ENCODE assay signal across 9 mouse cellular contexts in the genomic region with DNA sequence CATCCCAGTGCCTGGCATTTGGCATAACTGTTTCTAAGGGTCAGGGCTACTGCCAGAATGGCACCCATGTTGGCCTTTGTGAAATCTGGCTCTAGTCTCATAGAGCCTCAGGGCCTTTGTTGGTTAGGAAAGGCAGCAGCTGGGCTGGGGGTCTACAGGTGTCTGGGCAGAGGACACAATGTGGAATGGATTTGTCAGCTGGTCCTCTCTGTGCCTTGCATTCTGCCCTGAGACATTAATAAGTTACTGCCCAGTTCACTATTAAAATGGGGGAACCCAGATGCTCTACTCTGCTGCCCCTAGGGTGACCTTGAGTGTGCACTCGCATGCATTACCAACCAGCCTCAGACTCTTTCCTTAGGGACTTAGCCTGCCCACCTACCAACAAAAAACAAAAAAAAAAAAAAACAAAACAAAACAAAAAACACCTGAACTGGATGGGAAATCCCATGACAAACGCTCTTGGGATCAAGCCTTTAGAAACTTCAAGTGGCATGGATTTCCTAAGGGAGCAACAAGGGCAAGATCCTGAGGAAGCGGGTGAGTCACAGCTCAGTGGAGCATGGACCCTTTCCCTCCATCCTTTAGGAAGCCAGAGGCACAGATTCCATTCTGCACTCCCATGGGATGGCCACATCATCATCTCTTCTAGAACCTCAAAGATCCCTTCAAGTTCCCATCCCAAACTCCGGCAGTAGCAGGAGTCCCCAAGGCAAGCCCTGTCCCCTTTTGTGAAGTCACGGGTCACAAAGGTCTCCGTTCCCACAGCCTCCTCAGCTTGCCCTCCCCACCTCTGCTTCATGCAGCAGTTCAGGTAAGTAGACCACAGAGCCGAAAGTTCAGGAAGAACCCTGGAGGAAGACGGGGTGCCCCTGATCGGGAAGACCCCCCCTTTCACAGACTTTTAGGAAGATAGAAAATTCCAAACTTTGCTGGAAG. TPM values are rescaled to one million over a fixed set of nuclear protein-coding genes. Genes with fewer than 3 reads are reported as not detected.
DNase-seq lines count a peak whose midpoint lies in the region; ATAC-seq lines count a peak whose summit lies in the region.
"Had no signal": no experiment of that assay in that cellular context is flagged by ENCODE, and none has a peak within 500 bp of the region (broad histone marks: within the 10 kb centered on the region; RNA-seq: fewer than 3 reads in every experiment).

No protein-coding gene starts in this region.

- H3K36me3 ChIP-seq in embryonic facial prominence, embryonic 15.5 days: peaks cover 47% of the 10 kb centered on the region
- H3K36me3 ChIP-seq in intestine, embryonic 15.5 days: peaks cover 38% of the 10 kb centered on the region
- H3K36me3 ChIP-seq in midbrain, embryonic 12.5 days: peaks cover 39% of the 10 kb centered on the region

- no peaks in the 10 kb centered on the region for H3K27me3 ChIP-seq in embryonic facial prominence, embryonic 15.5 days
- no peaks in the 10 kb centered on the region for H3K27me3 ChIP-seq in intestine, embryonic 15.5 days (replicated peaks)
- 0 out of 2 replicates have a peak, but pooled peaks cover 2% of the 10 kb centered on the region for H3K27me3 ChIP-seq in midbrain, embryonic 12.5 days

- H3K9me3 ChIP-seq in embryonic facial prominence, embryonic 15.5 days (replicated peaks): no peaks in the 10 kb centered on the region
- H3K9me3 ChIP-seq in intestine, embryonic 15.5 days: no peaks in the 10 kb centered on the region
- H3K9me3 ChIP-seq in midbrain, embryonic 12.5 days: no peaks in the 10 kb centered on the region

- DNase-seq in frontal cortex, postnatal 10 days (ENCODE audit: low spot score in 2 of 2): no peak
- no peak for DNase-seq in left cerebral cortex, adult 8-10 months (ENCODE audit: low spot score in 2 of 2)

- H3K27ac ChIP-seq in brown adipose tissue, adult 24 weeks (replicated peaks; ENCODE audit: low read depth, low read length): peak overlapping the region; percentile 100
- peak overlapping the region; percentile 97 for H3K27ac ChIP-seq in embryonic facial prominence, embryonic 15.5 days (replicated peaks)
- H3K27ac ChIP-seq in intestine, embryonic 15.5 days: no peak overlapping the region
- H3K27ac ChIP-seq in midbrain, embryonic 12.5 days (replicated peaks): no peak overlapping the region

- peaks cover 12% of the 10 kb centered on the region for H3K4me1 ChIP-seq in brown adipose tissue, adult 24 weeks (ENCODE audit: control insufficient read depth, insufficient read depth, insufficient read length, low read length)
- H3K4me1 ChIP-seq in embryonic facial prominence, embryonic 15.5 days: peaks cover 62% of the 10 kb centered on the region
- peaks cover 38% of the 10 kb centered on the region for H3K4me1 ChIP-seq in intestine, embryonic 15.5 days (replicated peaks)
- H3K4me1 ChIP-seq in midbrain, embryonic 12.5 days: peaks cover 51% of the 10 kb centered on the region

- peak overlapping the region; percentile 83 for H3K4me2 ChIP-seq in embryonic facial prominence, embryonic 15.5 days (replicated peaks)
- H3K4me2 ChIP-seq in intestine, embryonic 15.5 days (replicated peaks): peak overlapping the region; percentile 70
- peak overlapping the region; percentile 78 for H3K4me2 ChIP-seq in midbrain, embryonic 12.5 days (replicated peaks)

- ATAC-seq in embryonic facial prominence, embryonic 15.5 days (ENCODE audit: insufficient number of reproducible peaks, low FRiP score, low TSS enrichment, low read depth): no peak
- no peak for ATAC-seq in intestine, embryonic 15.5 days
- no peak for ATAC-seq in midbrain, embryonic 12.5 days (ENCODE audit: low FRiP score, low read depth)
- ATAC-seq in granulocyte monocyte progenitor cell, adult 5-6 weeks (replicated peaks; ENCODE audit: poor library complexity, severe bottlenecking): no peak
- ATAC-seq: activated CD4-positive, CD25-positive, alpha-beta regulatory T cell, adult 4 months had no signal

- peak overlapping the region; percentile 92 for H3K4me3 ChIP-seq in brown adipose tissue, adult 24 weeks (ENCODE audit: insufficient read depth, low read depth, low read length)
- H3K4me3 ChIP-seq in embryonic facial prominence, embryonic 15.5 days (replicated peaks): peak overlapping the region; percentile 54
- H3K4me3 ChIP-seq in intestine, embryonic 15.5 days (replicated peaks): peak overlapping the region; percentile 64
- peak overlapping the region; percentile 47; the same call in 1 of the 2 replicates for H3K4me3 ChIP-seq in midbrain, embryonic 12.5 days
- H3K4me3 ChIP-seq: erythroblast, embryonic 14.5 days had no signal

- H3K9ac ChIP-seq in embryonic facial prominence, embryonic 15.5 days: peak overlapping the region; percentile 82
- H3K9ac ChIP-seq in intestine, embryonic 15.5 days: peak overlapping the region; percentile 77
- peak overlapping the region; percentile 66; the same call in 1 of the 2 replicates for H3K9ac ChIP-seq in midbrain, embryonic 12.5 days (replicated peaks)

- WGBS in embryonic facial prominence, embryonic 15.5 days: 44% methylated on average over 9 of the region's 9 CpGs
- 60% methylated on average over 9 of the region's 9 CpGs for WGBS in intestine, embryonic 15.5 days
- WGBS in midbrain, embryonic 12.5 days: 69% methylated on average over 9 of the region's 9 CpGs

RNA-seq across cellular contexts. Expression of a gene that starts 3.0 kb away (rescaled TPM):
- polyA plus RNA-seq in brown adipose tissue, adult 24 weeks (2012; ENCODE audit: insufficient read depth, insufficient read length, missing spikeins): 245 and 533 TPM in 2 replicates
- 2,130 and 2,205 TPM in 2 replicates for polyA plus RNA-seq in embryonic facial prominence, embryonic 15.5 days (2015; fragmentation: Nextera tagmentation; extraction: Ambion mirVana)
- 1,021 and 1,056 TPM in 2 replicates for polyA plus RNA-seq in intestine, embryonic 15.5 days (2015; fragmentation: Nextera tagmentation; extraction: Ambion mirVana)
- polyA plus RNA-seq in midbrain, embryonic 12.5 days (2016; fragmentation: Nextera tagmentation; extraction: Ambion mirVana): 475 and 557 TPM in 2 replicates
- 0.80 TPM in 1 of 2 replicates, not detected in the other for total RNA-seq in granulocyte monocyte progenitor cell, adult 5-6 weeks (2014; fragmentation: Nextera tagmentation)
- not detected in 2 replicates for total RNA-seq in granulocyte monocyte progenitor cell, adult 5-6 weeks (2017)
- total RNA-seq in left cerebral cortex, adult 8-10 months (2022): 10 to 100 TPM; 14.7 to 18.3 (median 16.6) TPM
- polyA plus RNA-seq: activated CD4-positive, CD25-positive, alpha-beta regulatory T cell, adult 4 months had no signal

RNA-seq across cellular contexts. Expression of a gene that starts 31.2 kb away (rescaled TPM):
- polyA plus RNA-seq in brown adipose tissue, adult 24 weeks (2012; ENCODE audit: insufficient read depth, insufficient read length, missing spikeins): 10.1 and 10.9 TPM in 2 replicates
- polyA plus RNA-seq in embryonic facial prominence, embryonic 15.5 days (2015; fragmentation: Nextera tagmentation; extraction: Ambion mirVana): 15.1 and 17.5 TPM in 2 replicates
- 15.4 and 15.9 TPM in 2 replicates for polyA plus RNA-seq in intestine, embryonic 15.5 days (2015; fragmentation: Nextera tagmentation; extraction: Ambion mirVana)
- 32.7 and 32.9 TPM in 2 replicates for polyA plus RNA-seq in midbrain, embryonic 12.5 days (2016; fragmentation: Nextera tagmentation; extraction: Ambion mirVana)
- total RNA-seq in granulocyte monocyte progenitor cell, adult 5-6 weeks (2014; fragmentation: Nextera tagmentation): not detected in 2 replicates
- total RNA-seq in granulocyte monocyte progenitor cell, adult 5-6 weeks (2017): 0.56 TPM in 1 of 2 replicates, not detected in the other
- 10 to 100 TPM; 38.3 to 48.7 (median 40.9) TPM for total RNA-seq in left cerebral cortex, adult 8-10 months (2022)

Comparison
In these comparisons a context has a peak if more than half of its experiments do, and no peak if none do; other contexts are left out.
1. H3K27ac ChIP-seq: peak in brown adipose tissue, adult 24 weeks (single experiment) and embryonic facial prominence, embryonic 15.5 days (single experiment); none in intestine, embryonic 15.5 days (single experiment) and midbrain, embryonic 12.5 days (single experiment).
2. Peak in every context shown above with its lines, with median percentiles within 50 percentile points of each other: H3K4me3 ChIP-seq, H3K4me2 ChIP-seq and H3K9ac ChIP-seq.